Mouse (Mus musculus) forebrain, embryonic 10.5 days (tissue): ENCODE results near the gene Lnx2. TPM values are rescaled to one million over a fixed set of nuclear protein-coding genes. Genes with fewer than 3 reads are reported as not detected.
A peak's percentile ranks its signal among the peaks of the same experiment; 100 is the strongest.

Experiments
- DNase-seq: peaks from one replicate; pipeline ENCODE4 v3.0.0-alpha.2; 2017; ENCODE audit warnings: low spot score; ENCODE audit errors: extremely low spot score
- H3K27ac ChIP-seq: fragments of 300-500 bp; sonication (generic); 2 replicates; pipeline ENCODE4 v1.5.1; 2016; ENCODE audit warnings: mild to moderate bottlenecking
- H3K27me3 ChIP-seq: fragments of 300-500 bp; sonication (generic); 2 replicates; pipeline ENCODE4 v1.6.1; 2016; ENCODE audit warnings: mild to moderate bottlenecking; ENCODE audit not compliant: poor library complexity, severe bottlenecking
- H3K36me3 ChIP-seq: fragments of 300-500 bp; sonication (generic); replicated peaks from 2 replicates; pipeline ENCODE4 v1.6.1; 2016; ENCODE audit warnings: mild to moderate bottlenecking, moderate library complexity
- H3K4me1 ChIP-seq: fragments of 300-500 bp; sonication (generic); 2 replicates; pipeline ENCODE4 v1.6.1; 2016
- H3K4me3 ChIP-seq: fragments of 300-500 bp; sonication (generic); 2 replicates; pipeline ENCODE4 v1.5.1; 2016; ENCODE audit warnings: mild to moderate bottlenecking, moderate library complexity
- H3K9me3 ChIP-seq: fragments of 300-500 bp; sonication (generic); 2 replicates; pipeline ENCODE4 v1.6.1; 2016; ENCODE audit warnings: mild to moderate bottlenecking, moderate library complexity
- WGBS: fragments of 180-500 bp; shearing (Covaris S2); methylation state at CpG from one replicate; pipeline ENCODE4 v1.1.7; 2016; 5-methylcytosine and 5-hydroxymethylcytosine counted together
- polyA plus RNA-seq: library from polyadenylated mRNA; unstranded; fragments of >200 nt; fragmentation: Nextera tagmentation; extraction: Ambion mirVana; gene quantifications from 2 replicates; pipeline ENCODE4 v1.2.1, GENCODE M21; 2016

Lnx2 gene
- 8.6 and 9.8 TPM in 2 replicates for polyA plus RNA-seq

DNA sequence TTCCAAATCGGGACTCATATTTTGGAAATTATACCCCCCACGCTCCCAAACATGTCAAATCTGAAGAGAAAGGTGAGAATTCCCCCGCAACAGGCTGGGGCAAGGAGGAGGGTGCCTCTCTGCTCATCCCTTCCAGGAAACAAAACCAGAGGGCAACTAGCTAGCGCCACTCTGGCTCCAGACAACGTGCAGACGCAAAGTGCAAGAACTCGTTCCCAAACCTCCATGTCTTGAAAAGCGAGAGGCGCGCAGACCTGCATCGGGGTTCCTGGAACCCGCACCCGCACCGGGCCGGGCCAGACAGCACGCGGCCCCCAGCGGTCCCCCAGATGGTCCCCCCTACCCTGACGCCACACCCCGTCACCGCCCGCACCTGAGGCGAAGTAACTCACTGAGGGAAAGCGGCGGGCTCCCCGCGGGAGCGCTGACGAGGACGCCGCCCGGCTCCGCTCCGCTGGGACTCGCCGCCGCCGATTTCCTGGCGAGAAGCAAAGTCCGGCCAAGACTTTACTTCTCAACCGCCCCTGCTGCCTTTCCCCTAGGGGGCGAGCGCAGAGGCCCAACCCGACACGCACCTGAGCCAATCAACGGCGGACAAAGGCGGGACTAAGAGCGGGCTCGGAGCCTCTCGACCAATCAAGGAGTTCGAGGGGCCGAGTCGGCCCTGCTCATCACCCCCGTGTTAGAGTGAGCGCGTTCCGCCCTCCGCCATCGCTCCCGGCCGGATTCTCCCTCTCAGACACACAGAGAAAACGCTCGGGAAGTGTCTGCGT lies at the start of gene Lnx2:
Gene Lnx2, minus strand, starts transcription at position 561 of the 773 bp plus-strand sequence.
- Histone ChIP-seq H3K36me3 (peaks cover 23% of the 10 kb centered on the region), H3K4me1 (peaks cover 30% of the 10 kb centered on the region), H3K4me3 (peak within 1 kb of the TSS; percentile 79), H3K27me3 (no peaks in the 10 kb centered on the region), H3K27ac (peak within 1 kb of the TSS; percentile 89), H3K9me3 (no peaks in the 10 kb centered on the region)
- under 1% methylated on average over 65 of the region's 65 CpGs for WGBS
- DNase-seq = peak; percentile 98

DNA sequence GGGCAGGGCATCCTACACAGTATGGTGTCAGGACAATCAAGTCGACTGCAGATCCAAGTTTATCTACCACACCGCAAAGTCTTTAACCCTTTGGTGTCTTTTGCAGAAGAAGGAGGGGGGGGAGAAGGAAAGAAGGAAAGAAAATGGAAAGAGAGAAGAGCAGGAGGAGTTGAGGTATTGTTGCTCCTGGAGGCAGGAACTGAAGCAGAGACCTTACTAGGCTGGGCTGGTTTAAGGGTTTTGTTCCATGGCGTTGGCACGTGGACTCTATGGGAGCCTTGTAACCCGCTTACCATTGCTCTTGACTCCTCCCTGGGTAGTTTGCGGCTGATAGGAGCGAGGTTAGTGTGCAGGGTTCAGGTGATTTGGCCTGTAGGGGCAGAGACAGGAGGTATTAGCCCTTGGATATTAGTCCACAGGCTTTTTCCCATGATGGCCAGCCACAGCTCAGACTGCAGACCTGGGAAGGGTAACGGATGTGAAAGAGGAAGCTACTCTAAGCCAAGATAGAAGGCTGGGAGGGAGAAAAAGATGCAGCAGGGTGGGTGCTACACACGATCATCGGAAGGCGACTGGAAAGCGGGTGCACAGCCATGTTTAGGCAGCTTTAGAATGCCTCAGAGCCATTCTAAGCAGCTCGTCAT lies 49.3 kb upstream of the Lnx2 start:
- Histone ChIP-seq H3K4me3 (no peak overlapping the region), H3K4me1 (peaks cover 8% of the 10 kb centered on the region), H3K27ac (no peak overlapping the region), H3K9me3 (peaks cover 12% of the 10 kb centered on the region; the same call in 1 of the 2 replicates), H3K27me3 (peaks cover 44% of the 10 kb centered on the region), H3K36me3 (no peaks in the 10 kb centered on the region)
- DNase-seq = no peak
- 91% methylated on average over 13 of the region's 13 CpGs for whole genome bisulfite sequencing

DNA sequence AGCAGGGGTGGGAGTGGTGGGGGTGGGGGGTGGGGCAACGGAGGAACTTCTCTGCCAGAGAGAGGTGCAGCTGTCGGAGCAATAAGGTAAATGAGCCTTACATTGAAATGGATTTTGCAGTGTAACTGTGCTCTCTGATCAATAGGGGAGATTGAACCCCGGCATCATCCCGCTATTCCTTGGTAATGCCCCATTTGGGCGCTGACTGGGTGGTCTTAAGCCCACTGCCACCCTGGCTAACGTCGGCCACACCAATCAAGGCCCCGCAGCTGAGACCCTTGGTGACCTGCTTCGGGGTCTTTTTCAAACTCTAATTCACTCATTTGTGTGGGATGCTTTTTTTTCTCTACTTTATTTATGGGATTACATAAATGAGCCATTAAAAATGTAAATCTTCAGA lies 48.4 kb upstream of the Lnx2 start:
- DNase-seq = no peak
- 61% methylated on average over 9 of the region's 9 CpGs for WGBS

DNA sequence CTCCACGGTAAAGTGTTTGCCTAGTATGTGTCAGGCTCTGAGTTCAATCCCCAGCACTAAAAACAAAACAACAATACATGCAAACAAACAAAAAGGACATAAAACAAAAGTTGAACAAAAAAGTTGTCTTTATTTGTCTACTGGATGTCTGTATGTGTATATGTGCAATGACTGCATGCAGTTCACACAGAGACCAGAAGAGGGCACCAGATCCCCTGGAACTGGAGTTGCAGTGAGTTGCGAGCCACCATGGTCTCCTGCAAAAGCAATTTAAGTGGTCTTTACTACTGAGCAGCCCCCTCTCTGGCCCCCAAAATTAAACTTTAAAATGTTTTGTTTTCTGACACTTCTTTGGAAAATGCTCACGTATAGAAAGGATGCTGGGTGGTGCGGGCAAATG lies 44.8 kb upstream of the Lnx2 start:
- H3K27ac ChIP-seq = no peak overlapping the region
- peaks cover 33% of the 10 kb centered on the region for H3K27me3 ChIP-seq
- no peaks in the 10 kb centered on the region for H3K36me3 ChIP-seq
- 91% methylated on average over 4 of the region's 4 CpGs for WGBS
- DNase-seq = no peak
- H3K4me1 ChIP-seq = peaks cover 8% of the 10 kb centered on the region
- H3K9me3 ChIP-seq = peaks cover 7% of the 10 kb centered on the region; the same call in 1 of the 2 replicates
- H3K4me3 ChIP-seq = no peak overlapping the region

More for the DNA sequence above, 48.4 kb upstream of the Lnx2 start:
- Histone ChIP-seq H3K9me3 (peaks cover 12% of the 10 kb centered on the region; the same call in 1 of the 2 replicates), H3K36me3 (no peaks in the 10 kb centered on the region), H3K27me3 (peaks cover 40% of the 10 kb centered on the region), H3K27ac (no peak overlapping the region), H3K4me3 (no peak overlapping the region), H3K4me1 (peaks cover 8% of the 10 kb centered on the region)

DNA sequence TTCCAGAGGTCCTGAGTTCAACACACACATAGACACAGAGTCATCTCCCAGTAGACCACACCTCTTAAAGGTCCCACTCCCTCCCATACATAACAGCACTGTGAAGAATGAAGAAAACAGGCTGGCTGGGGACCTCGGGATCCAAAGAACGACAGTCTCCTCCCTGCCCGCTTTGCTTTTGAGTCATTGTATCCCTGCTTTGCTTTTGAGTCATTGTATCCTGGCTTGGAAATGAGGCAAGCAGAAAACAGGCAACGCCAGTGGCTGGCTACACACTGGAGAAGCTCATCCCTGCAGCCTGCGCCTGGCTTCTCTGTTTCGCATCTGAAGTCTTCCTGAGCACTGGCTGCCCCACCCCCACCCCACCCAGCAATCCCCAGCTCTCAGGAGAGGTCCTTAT lies 40.6 kb upstream of the Lnx2 start:
- no peaks in the 10 kb centered on the region for H3K4me1 ChIP-seq
- DNase-seq = no peak
- no peaks in the 10 kb centered on the region for H3K27me3 ChIP-seq
- no peak overlapping the region for H3K27ac ChIP-seq
- peaks cover 18% of the 10 kb centered on the region for H3K36me3 ChIP-seq
- peaks cover 14% of the 10 kb centered on the region for H3K9me3 ChIP-seq
- H3K4me3 ChIP-seq = no peak overlapping the region
- 35% methylated on average over 6 of the region's 6 CpGs for WGBS

DNA sequence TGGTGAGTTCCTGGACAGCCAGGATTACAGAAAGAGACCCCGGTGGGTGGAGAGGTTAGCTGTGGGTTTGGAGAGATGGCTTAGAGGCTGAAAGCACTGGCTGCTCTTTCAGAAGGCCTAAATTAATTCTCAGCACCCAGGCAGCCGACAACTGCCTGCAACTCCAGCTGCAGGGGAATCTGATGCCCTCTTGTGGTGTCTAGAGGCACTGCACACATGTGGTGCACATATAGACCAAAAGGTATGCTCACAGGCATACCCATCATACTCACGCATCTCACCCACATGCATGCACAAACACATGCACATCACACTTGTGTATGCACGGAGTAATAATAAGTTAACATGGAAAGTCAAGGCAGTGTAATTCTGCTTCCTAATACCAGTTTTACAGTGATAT lies 39.2 kb upstream of the Lnx2 start:
- WGBS = 93% methylated on average over 4 of the region's 4 CpGs
- H3K9me3 ChIP-seq = peaks cover 12% of the 10 kb centered on the region
- no peak overlapping the region for H3K4me3 ChIP-seq
- H3K36me3 ChIP-seq = peaks cover 30% of the 10 kb centered on the region
- H3K27ac ChIP-seq = no peak overlapping the region
- H3K4me1 ChIP-seq = no peaks in the 10 kb centered on the region
- DNase-seq = no peak
- H3K27me3 ChIP-seq = no peaks in the 10 kb centered on the region

DNA sequence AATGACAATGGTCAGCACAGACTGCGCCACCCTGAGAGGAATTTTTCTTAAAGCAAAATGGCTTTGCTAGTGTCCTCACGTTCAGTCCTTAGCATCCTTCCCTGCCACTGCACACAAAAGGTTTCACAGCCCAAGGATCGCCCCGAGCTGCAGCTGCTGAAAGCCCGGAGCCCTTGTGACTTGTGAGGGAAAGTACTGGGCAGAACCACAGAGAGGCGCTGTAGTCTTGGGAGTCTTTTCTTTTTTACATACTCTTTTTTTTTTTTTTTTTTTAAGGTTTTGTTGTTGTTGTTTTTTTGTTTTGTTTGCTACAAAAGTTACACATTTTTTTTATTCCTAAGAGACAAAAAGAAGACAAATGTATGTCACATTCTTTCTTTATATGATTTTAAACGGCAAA lies 38.4 kb upstream of the Lnx2 start:
- WGBS = 78% methylated on average over 7 of the region's 7 CpGs
- Histone ChIP-seq H3K9me3 (peaks cover 12% of the 10 kb centered on the region), H3K27ac (no peak overlapping the region), H3K27me3 (no peaks in the 10 kb centered on the region), H3K4me1 (no peaks in the 10 kb centered on the region), H3K36me3 (peaks cover 38% of the 10 kb centered on the region), H3K4me3 (no peak overlapping the region)
- DNase-seq = no peak

DNA sequence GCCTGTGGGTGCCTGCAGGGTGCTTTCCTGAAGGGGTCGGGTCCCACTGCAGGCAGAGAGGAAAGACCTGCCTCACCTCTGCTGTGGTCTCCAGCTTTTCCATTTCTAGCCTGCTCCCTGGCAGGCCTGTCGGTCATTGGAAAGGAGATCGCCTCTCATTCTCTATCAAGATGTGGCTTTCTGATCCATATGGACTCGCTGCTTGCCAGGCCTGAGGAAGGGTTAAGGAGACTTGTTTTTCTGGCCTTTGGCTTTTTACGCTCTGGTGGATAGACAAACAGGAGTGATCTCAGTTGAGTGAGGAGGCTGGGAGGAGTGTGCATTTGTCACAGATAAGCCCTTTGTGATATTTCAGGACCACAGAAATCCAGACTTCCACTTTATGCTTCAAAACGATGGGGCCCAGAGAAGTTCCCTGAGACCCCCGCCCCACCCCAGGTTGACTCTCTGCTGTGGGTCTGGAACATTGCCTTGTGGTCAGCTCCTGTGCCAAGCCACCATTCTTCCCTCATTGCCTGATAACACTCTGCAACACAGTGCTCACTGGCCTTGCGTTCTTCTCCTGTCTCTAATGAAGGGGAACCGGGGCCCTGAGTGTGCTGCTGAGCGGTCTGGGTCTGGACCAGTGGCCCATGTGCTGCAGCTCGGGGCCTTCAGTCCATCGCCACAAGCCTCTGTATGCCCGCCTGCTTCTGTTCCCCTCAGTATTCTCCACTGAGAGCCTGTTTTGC lies 32.6 kb upstream of the Lnx2 start:
- H3K27me3 ChIP-seq = no peaks in the 10 kb centered on the region
- no peak for DNase-seq
- WGBS = 96% methylated on average over 13 of the region's 13 CpGs
- no peak overlapping the region for H3K27ac ChIP-seq
- peaks cover 12% of the 10 kb centered on the region for H3K9me3 ChIP-seq
- peaks cover 92% of the 10 kb centered on the region for H3K36me3 ChIP-seq
- H3K4me3 ChIP-seq = no peak overlapping the region
- peaks cover 1% of the 10 kb centered on the region; the same call in 1 of the 2 replicates for H3K4me1 ChIP-seq

DNA sequence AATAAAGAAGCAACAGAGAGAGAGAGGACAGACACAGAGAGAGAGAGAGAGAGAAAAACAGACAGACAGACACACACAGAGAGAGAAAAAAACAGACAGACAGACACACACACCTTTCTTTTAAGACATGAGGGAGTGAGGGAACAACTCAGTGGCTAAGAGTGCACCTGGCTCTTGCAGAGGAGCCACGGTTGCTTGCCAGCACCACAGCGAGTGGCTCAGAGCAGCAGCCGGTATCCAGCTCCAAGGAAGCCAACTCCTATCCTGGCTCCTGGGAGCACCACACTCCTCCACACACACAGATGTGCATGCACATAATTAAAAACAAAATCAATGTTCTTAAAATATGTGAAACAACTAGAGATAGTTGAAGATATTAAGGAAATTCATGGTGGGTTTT lies 30.9 kb upstream of the Lnx2 start:
- peaks cover 94% of the 10 kb centered on the region for H3K36me3 ChIP-seq
- H3K27ac ChIP-seq = no peak overlapping the region
- H3K4me3 ChIP-seq = no peak overlapping the region
- H3K4me1 ChIP-seq = peaks cover 6% of the 10 kb centered on the region; the same call in 1 of the 2 replicates
- no peak for DNase-seq
- peaks cover 5% of the 10 kb centered on the region for H3K9me3 ChIP-seq
- no peaks in the 10 kb centered on the region for H3K27me3 ChIP-seq
- 95% methylated on average over 3 of the region's 3 CpGs for whole genome bisulfite sequencing

DNA sequence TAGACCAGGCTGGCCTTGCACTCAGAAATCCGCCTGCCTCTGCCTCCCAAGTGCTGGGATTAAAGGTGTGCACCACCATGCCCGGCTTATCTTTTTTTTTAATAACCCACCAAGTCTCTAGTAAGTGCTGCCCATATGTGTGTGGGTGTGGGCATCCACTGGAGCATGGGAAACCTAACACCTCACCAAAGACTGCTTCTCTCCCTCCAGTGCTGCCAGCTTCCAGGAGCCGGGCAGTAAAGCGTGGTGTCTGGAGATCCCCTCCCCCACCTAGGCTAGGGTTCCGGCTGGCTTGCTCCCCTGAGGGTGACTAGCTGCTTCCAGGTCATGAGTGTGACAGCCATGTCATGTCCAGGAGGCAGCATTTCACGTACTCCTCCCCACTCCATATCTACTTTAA lies 25.9 kb upstream of the Lnx2 start:
- 88% methylated on average over 6 of the region's 6 CpGs for WGBS
- H3K27me3 ChIP-seq = no peaks in the 10 kb centered on the region
- no peaks in the 10 kb centered on the region for H3K9me3 ChIP-seq
- DNase-seq = no peak
- peaks cover 6% of the 10 kb centered on the region; the same call in 1 of the 2 replicates for H3K4me1 ChIP-seq
- H3K27ac ChIP-seq = no peak overlapping the region
- H3K4me3 ChIP-seq = no peak overlapping the region
- peaks cover 80% of the 10 kb centered on the region for H3K36me3 ChIP-seq

DNA sequence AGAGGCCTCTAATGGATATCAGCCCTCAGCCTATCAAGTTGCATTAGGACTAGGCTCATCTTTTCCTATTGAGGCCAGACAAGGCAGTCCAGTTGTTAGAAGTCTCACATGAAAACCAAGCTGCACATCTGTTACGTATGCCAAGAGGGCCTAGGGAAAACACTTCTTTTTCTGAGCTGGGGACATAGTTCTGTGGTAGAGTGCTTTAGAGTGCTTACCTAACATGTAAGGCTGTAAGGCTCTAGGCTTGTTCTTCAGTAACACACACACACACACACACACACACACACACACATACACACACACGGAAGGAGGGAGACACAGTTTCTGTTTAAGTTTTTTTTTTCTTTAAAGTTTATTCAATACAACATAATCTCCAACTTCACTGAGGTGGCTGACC lies 23.8 kb upstream of the Lnx2 start:
- Histone ChIP-seq H3K4me3 (no peak overlapping the region), H3K9me3 (no peaks in the 10 kb centered on the region), H3K27ac (no peak overlapping the region), H3K27me3 (no peaks in the 10 kb centered on the region), H3K36me3 (peaks cover 78% of the 10 kb centered on the region), H3K4me1 (peaks cover 6% of the 10 kb centered on the region; the same call in 1 of the 2 replicates)
- DNase-seq = no peak
- 91% methylated on average over 2 of the region's 2 CpGs for WGBS

DNA sequence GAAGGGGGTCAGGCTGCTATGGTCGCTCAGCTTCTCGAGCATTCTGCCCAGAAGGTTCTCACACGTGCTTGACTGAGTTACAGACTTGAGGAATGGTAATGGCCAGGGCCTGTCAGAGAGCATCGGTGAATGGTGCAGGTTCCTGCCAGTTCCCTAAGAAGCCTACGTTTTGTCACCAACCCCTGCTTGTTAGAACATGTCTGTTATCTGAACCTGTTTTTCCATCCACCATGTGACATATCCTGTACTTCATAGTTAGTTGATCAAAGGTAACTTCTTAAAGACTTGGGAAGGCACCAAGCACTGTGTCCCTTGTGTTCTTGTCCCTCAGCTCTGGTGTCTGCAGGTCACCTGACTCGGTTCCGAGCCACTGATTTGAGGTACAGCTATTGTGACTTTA lies 22.3 kb upstream of the Lnx2 start:
- Histone ChIP-seq H3K27ac (no peak overlapping the region), H3K36me3 (peaks cover 71% of the 10 kb centered on the region), H3K4me3 (no peak overlapping the region), H3K4me1 (peaks cover under 1% of the 10 kb centered on the region; the same call in 1 of the 2 replicates), H3K27me3 (no peaks in the 10 kb centered on the region), H3K9me3 (no peaks in the 10 kb centered on the region)
- WGBS = 88% methylated on average over 7 of the region's 7 CpGs
- DNase-seq = no peak
